Mouse (Mus musculus): ENCODE measurements at regions not wholly inside any gene's neighbourhood (a gene's known extent, or its start where the extent isn't known, plus 50 kb on each side); places are given as distances from the start of the nearest gene placed in this dataset.

- no peak for DNase-seq
These were observed 134.6 kb downstream of the Hao1 start for GRCm38 (mm10) chr2:134419581-134419980.

- no peak for DNase-seq
These were observed 154.6 kb downstream of the Hao1 start for GRCm38 (mm10) chr2:134399564-134399963.

- DNase-seq, result no peak
These were observed 160.7 kb downstream of the Hao1 start for GRCm38 (mm10) chr2:134393421-134393820.

GRCm38 (mm10) chr2:134375116-134375515 lies 179.1 kb downstream of the Hao1 start:
- no peak for DNase-seq

- peak; percentile 3 for DNase-seq
These were observed 203.2 kb downstream of the Hao1 start for GRCm38 (mm10) chr2:134350894-134351501.

- no peak for DNase-seq
These were observed 203.7 kb downstream of the Hao1 start for GRCm38 (mm10) chr2:134350442-134350841.

- DNase-seq, result no peak
These were observed 211.5 kb downstream of the Hao1 start for GRCm38 (mm10) chr2:134342515-134343140.

GRCm38 (mm10) chr2:134308092-134308491 lies 246.1 kb downstream of the Hao1 start:
- DNase-seq, result no peak

GRCm38 (mm10) chr2:134290126-134290691 lies 264.0 kb downstream of the Hao1 start:
- no peak for DNase-seq

- DNase-seq, result no peak
These were observed 278.3 kb downstream of the Hao1 start for GRCm38 (mm10) chr2:134275881-134276280.

- DNase-seq, result no peak
These were observed 285.7 kb downstream of the Hao1 start for GRCm38 (mm10) chr2:134268466-134268865.
